Mouse (Mus musculus) myocyte (in vitro differentiated cells): ENCODE measurements around the gene Zfp451. TPM values are rescaled to one million over a fixed set of nuclear protein-coding genes. Genes with fewer than 3 reads are reported as not detected.
A peak's percentile ranks its signal among the peaks of the same experiment; 100 is the strongest.
"Not testable (repeated sequence)": the region's sequence is repeated elsewhere in the genome, so short reads cannot be mapped to it uniquely, and the experiment has no call there.

ENCODE experiments used
- H3K27me3 ChIP-seq: one replicate; pipeline ENCODE4 v1.6.1; 2011; ENCODE audit not compliant: control insufficient read depth, insufficient read depth, insufficient read length
- H3K36me3 ChIP-seq: one replicate; pipeline ENCODE4 v1.6.1; 2011; ENCODE audit not compliant: control insufficient read depth, insufficient read depth
- H3K4me2 ChIP-seq: one replicate; pipeline ENCODE4 v1.6.1; 2011; ENCODE audit warnings: low read depth, control low read depth
- H3K4me3 ChIP-seq: one replicate; pipeline ENCODE4 v1.5.1; 2011; ENCODE audit warnings: mild to moderate bottlenecking, control low read depth, moderate library complexity
- H3K79me2 ChIP-seq: one replicate; pipeline ENCODE4 v1.6.1; 2011; ENCODE audit not compliant: control insufficient read depth, insufficient read depth
- H3ac ChIP-seq: one replicate; pipeline ENCODE4 v1.6.1; 2011; ENCODE audit not compliant: control insufficient read depth, insufficient read length
- CEBPB ChIP-seq: IDR thresholded peaks from 2 replicates; pipeline ENCODE4 v1.6.1; 2011; ENCODE audit warnings: mild to moderate bottlenecking, moderate library complexity; ENCODE audit not compliant: poor library complexity, insufficient read depth, severe bottlenecking
- E2F4 ChIP-seq: IDR thresholded peaks from one replicate; pipeline ENCODE4 v1.6.1; 2011; ENCODE audit warnings: mild to moderate bottlenecking, control low read depth, moderate library complexity; ENCODE audit not compliant: insufficient read depth
- MAX ChIP-seq: IDR thresholded peaks from one replicate; pipeline ENCODE4 v1.6.1; 2011; ENCODE audit warnings: low read depth, mild to moderate bottlenecking, control low read depth
- MYOD1 ChIP-seq, 3 experiments: IDR thresholded peaks; one replicate each; pipeline ENCODE4 v1.6.1; 2011; ENCODE audit warnings: control low read depth in 2 of 3, low read depth in 2 of 3, mild to moderate bottlenecking in 2 of 3, moderate library complexity in 1 of 3; ENCODE audit not compliant: insufficient read length in 2 of 3, control insufficient read depth in 1 of 3
- MYOG ChIP-seq, 3 experiments: IDR thresholded peaks; one replicate each; pipeline ENCODE4 v1.6.1; 2011; ENCODE audit warnings: control low read depth in 2 of 3, low read depth in 2 of 3, mild to moderate bottlenecking in 2 of 3; ENCODE audit not compliant: insufficient read length in 2 of 3, control insufficient read depth in 1 of 3, insufficient read depth in 1 of 3
- POLR2A ChIP-seq: IDR thresholded peaks from one replicate; pipeline ENCODE4 v1.6.1; 2011; ENCODE audit warnings: low read depth, mild to moderate bottlenecking, control low read depth, moderate library complexity; ENCODE audit not compliant: insufficient read length
- POLR2AphosphoS2 ChIP-seq: IDR thresholded peaks from one replicate; pipeline ENCODE4 v1.6.1; 2011; ENCODE audit warnings: low read depth, control low read depth; ENCODE audit not compliant: insufficient read length
- REST ChIP-seq: IDR thresholded peaks from one replicate; pipeline ENCODE4 v1.6.1; 2011; ENCODE audit warnings: mild to moderate bottlenecking, control low read depth, moderate library complexity; ENCODE audit not compliant: insufficient read depth, insufficient read length
- SRF ChIP-seq: IDR thresholded peaks from one replicate; pipeline ENCODE4 v1.6.1; 2011; ENCODE audit warnings: low read depth; ENCODE audit not compliant: control insufficient read depth, insufficient read length
- TCF12 ChIP-seq: IDR thresholded peaks from one replicate; pipeline ENCODE4 v1.6.1; 2011; ENCODE audit warnings: mild to moderate bottlenecking, control low read depth; ENCODE audit not compliant: poor library complexity, insufficient read depth, severe bottlenecking
- TCF3 ChIP-seq: IDR thresholded peaks from one replicate; pipeline ENCODE4 v1.6.1; 2011; ENCODE audit warnings: low read depth, control low read depth; ENCODE audit not compliant: insufficient read length
- USF1 ChIP-seq: IDR thresholded peaks from one replicate; pipeline ENCODE4 v1.6.1; 2011; ENCODE audit warnings: low read depth, mild to moderate bottlenecking, control low read depth, moderate library complexity
- polyA plus RNA-seq: library from polyadenylated mRNA; unstranded; fragments of >200 nt; fragmentation: generic; extraction: Trizol; gene quantifications from one replicate; pipeline ENCODE4 v1.2.1, GENCODE M21; 2012; ENCODE audit warnings: missing spikeins

The Zfp451 gene
- 4.9 TPM for polyA plus RNA-seq

DNA sequence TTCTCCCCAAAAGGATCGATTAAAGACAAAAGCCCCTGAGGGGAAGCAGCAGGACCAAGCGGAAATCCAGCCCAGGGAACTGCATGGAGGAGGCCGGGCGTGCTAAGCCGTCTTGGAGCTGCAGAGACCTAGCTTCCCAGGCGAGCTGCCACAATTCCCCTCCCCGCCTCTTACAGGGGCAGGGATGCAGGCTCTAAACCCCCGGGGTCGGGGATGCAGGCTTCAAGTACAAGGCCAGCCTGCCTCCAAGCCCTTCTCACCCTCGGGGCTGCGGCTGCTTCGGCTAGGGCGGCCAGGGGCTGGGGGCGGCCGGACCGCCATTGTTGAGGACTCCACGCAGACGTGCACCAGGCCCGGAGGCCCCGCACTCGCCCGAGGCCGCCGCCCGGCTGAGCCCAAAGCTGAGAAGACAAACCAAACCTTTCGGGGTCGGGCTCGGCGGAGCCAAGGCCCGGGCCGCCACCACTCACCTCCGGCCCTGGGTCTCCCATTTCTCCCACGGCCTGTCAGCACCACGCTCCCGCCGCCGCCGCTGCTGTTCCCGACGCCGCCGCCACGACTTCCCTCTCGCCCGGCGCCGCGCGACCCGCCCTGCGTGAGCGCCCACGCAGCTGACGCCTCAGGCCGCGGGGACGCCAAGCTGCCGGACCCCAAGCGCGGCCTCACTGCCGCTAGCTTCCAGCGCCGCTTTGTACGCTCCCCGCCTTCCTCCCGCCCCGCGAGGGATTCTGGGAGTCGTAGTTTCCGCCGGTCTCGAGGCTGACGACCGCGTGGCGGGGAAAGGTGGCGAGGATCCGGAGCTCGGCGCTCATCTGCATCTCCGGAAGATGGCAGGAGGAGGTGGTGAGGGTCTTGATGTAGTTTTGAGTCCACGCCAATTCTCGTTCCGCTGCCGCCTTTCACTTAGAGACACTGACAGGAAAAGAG is at the start of gene Zfp451:
Zfp451 (minus strand) TSS at position 728 of the 927 bp plus-strand sequence.
- H3ac ChIP-seq: peak within 1 kb of the TSS; percentile 55

DNA sequence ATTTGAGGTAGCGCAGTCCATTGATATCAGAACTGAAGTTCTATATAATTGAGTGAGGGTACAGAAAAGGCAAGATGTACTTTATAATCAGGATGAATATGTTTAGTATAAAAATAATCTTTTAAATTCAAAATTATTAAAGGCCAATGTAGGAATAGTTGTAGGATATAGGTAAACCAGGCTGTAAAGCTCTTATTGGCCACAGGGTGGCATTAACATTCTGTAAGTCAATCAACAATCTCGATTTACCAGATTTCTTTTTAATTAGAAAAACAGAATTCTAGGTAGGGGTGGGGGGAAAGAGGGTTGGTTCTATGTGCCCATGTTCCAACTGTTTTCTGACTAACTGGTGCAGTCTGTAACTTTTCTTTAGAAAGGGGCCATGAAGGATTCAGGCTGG is 32.4 kb upstream of the Zfp451 start:
- Histone ChIP-seq H3K4me3 (no peak overlapping the region), H3K36me3 (no peaks in the 10 kb centered on the region)

More for the DNA sequence above, at the start of gene Zfp451:
- no peaks in the 10 kb centered on the region for H3K27me3 ChIP-seq
- H3K4me2 ChIP-seq: peak within 1 kb of the TSS; percentile 88
- peak; percentile 89 for TF ChIP-seq POLR2AphosphoS2
- peak in 2 of 3 experiments; percentile 73 to 81 for TF ChIP-seq MYOG (IDR thresholded peaks at IDR 0.05; ENCODE audit: control insufficient read depth in 1 of 3, insufficient read depth in 1 of 3, insufficient read length in 2 of 3, low read depth in 2 of 3)
- TF ChIP-seq TCF12: no peak
- TF ChIP-seq MYOD1 (IDR thresholded peaks at IDR 0.05; ENCODE audit: control insufficient read depth in 1 of 3, insufficient read length in 2 of 3, low read depth in 2 of 3): peak in 2 of 3 experiments; percentile 42 to 49
- TF ChIP-seq MAX: peak; percentile 87
- TF ChIP-seq POLR2A: peak; percentile 96
- no peak for TF ChIP-seq USF1
- TF ChIP-seq E2F4: peak; percentile 32
- H3K4me3 ChIP-seq: peak within 1 kb of the TSS; percentile 61
- H3K36me3 ChIP-seq: peaks cover 20% of the 10 kb centered on the region
- H3K79me2 ChIP-seq: peaks cover 48% of the 10 kb centered on the region

DNA sequence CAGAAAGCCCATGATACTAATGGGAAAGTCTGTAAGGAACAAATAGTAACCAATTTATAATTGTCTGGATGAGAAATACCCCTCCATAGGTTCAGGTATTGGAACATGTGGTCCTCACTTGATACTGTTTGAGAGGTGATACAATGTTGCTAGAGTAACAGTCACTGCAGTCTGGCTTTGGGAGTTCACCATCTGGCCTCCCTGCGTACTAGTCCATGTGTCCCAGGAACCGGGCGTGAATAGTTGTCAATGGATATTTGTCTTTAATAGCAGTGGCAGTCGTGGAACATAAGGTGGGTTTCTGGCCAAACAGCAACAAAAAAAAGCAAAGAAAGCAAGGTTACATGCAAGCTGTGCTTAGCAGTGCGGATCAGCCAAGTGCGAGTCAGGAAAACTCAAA is 29.4 kb upstream of the Zfp451 start:
- TF ChIP-seq POLR2A: no peak
- TF ChIP-seq USF1: no peak
- no peak for TF ChIP-seq E2F4
- no peak for TF ChIP-seq MYOG (IDR thresholded peaks at IDR 0.05; ENCODE audit: control insufficient read depth in 1 of 3, insufficient read depth in 1 of 3, insufficient read length in 2 of 3, low read depth in 2 of 3)
- TF ChIP-seq CEBPB: no peak
- no peak for TF ChIP-seq TCF12
- no peak for TF ChIP-seq SRF
- no peak for TF ChIP-seq MAX
- no peak for TF ChIP-seq TCF3

More for the DNA sequence above, 32.4 kb upstream of the Zfp451 start:
- no peaks in the 10 kb centered on the region for H3K79me2 ChIP-seq
- H3ac ChIP-seq: no peak overlapping the region
- no peak overlapping the region for H3K4me2 ChIP-seq
- no peaks in the 10 kb centered on the region for H3K27me3 ChIP-seq
- TF ChIP-seq MAX (no peak), USF1 (no peak), POLR2AphosphoS2 (no peak), TCF3 (no peak), REST (no peak), MYOG (IDR thresholded peaks at IDR 0.05; ENCODE audit: control insufficient read depth in 1 of 3, insufficient read depth in 1 of 3, insufficient read length in 2 of 3, low read depth in 2 of 3) (no peak), SRF (no peak), MYOD1 (IDR thresholded peaks at IDR 0.05; ENCODE audit: control insufficient read depth in 1 of 3, insufficient read length in 2 of 3, low read depth in 2 of 3) (no peak), CEBPB (no peak), TCF12 (no peak), POLR2A (no peak), E2F4 (no peak)

DNA sequence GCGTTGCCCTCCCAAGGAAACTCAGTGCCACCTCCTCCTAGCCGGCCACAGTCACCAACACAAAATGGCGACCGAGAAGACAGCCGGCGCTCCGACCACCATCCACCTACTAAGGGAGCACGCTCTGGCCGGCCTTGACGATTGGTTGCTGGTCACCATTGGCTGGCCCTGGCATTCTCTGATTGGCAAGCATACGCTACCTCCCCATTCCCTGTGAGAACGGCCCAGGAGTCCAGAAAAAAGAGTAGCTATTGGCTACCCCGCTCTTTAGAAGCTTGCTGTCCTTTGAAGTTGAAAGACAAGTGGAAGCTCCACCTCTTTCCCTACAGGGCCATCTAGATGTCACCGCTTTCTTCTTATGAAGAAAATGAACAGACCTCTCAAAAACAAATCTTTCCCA is 24.6 kb upstream of the Zfp451 start:
- not testable (repeated sequence) for H3K4me3 ChIP-seq, H3ac ChIP-seq, H3K36me3 ChIP-seq, H3K4me2 ChIP-seq, H3K27me3 ChIP-seq, H3K79me2 ChIP-seq

More for the DNA sequence above, 29.4 kb upstream of the Zfp451 start:
- H3K36me3 ChIP-seq: no peaks in the 10 kb centered on the region
- H3K79me2 ChIP-seq: no peaks in the 10 kb centered on the region
- H3ac ChIP-seq: no peak overlapping the region
- H3K4me2 ChIP-seq: no peak overlapping the region
- no peak overlapping the region for H3K4me3 ChIP-seq
- H3K27me3 ChIP-seq: no peaks in the 10 kb centered on the region

DNA sequence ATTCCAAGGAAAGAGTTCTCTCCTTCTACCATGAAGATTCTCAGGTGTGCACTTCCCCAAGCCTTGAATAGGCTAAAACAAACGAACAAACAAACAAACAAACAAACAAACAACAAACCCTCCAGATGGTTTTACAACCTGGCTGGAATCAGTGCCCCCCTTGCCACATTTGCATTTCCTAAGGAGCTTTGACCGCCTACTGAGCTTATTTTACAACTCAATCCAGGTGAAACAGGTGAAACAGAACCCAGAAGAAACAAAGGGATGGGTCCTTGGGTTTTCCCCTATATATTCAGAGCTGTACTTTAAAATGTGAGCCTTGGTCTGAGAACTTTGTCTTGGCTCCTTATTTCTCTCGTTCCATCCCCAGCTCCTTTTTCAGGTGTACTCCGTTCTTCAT is 16.2 kb upstream of the Zfp451 start:
- TF ChIP-seq TCF12: no peak
- TF ChIP-seq POLR2A: no peak
- no peak for TF ChIP-seq CEBPB
- TF ChIP-seq MAX: no peak
- no peak for TF ChIP-seq POLR2AphosphoS2
- TF ChIP-seq MYOD1 (IDR thresholded peaks at IDR 0.05; ENCODE audit: control insufficient read depth in 1 of 3, insufficient read length in 2 of 3, low read depth in 2 of 3): no peak
- TF ChIP-seq E2F4: no peak
- TF ChIP-seq USF1: no peak
- TF ChIP-seq TCF3: no peak
- Histone ChIP-seq H3K79me2 (no peaks in the 10 kb centered on the region), H3ac (no peak overlapping the region), H3K36me3 (no peaks in the 10 kb centered on the region), H3K27me3 (no peaks in the 10 kb centered on the region), H3K4me2 (no peak overlapping the region), H3K4me3 (no peak overlapping the region)
